Mouse (Mus musculus) erythroblast, embryonic 14.5 days (primary cell): ENCODE results near the gene Trex1.

Experiments used
- GATA1 ChIP-seq: IDR thresholded peaks from 2 replicates; pipeline ENCODE4 v1.6.1; 2012; ENCODE audit warnings: low read length, inconsistent platforms, mixed read lengths
- TAL1 ChIP-seq: IDR thresholded peaks from 3 replicates; pipeline ENCODE4 v1.6.1; 2012; ENCODE audit warnings: low read length, inconsistent platforms, mixed read lengths

GRCm38 (mm10) chr9:109039681-109040080, 19.9 kb downstream of the Trex1 start:
- TF ChIP-seq GATA1 (no peak), TAL1 (no peak)
